Mouse (Mus musculus) stomach, postnatal 0 days (tissue): ENCODE data around the gene Bpifb1.

ENCODE experiments used
- CTCF ChIP-seq: IDR thresholded peaks from 2 replicates; pipeline ENCODE4 v1.5.1; 2016; ENCODE audit warnings: antibody characterized with exemption, low read depth, mild to moderate bottlenecking, moderate library complexity
- EP300 ChIP-seq: optimal IDR thresholded peaks from 2 replicates; pipeline ENCODE3; 2016; ENCODE audit warnings: antibody characterized with exemption

DNA sequence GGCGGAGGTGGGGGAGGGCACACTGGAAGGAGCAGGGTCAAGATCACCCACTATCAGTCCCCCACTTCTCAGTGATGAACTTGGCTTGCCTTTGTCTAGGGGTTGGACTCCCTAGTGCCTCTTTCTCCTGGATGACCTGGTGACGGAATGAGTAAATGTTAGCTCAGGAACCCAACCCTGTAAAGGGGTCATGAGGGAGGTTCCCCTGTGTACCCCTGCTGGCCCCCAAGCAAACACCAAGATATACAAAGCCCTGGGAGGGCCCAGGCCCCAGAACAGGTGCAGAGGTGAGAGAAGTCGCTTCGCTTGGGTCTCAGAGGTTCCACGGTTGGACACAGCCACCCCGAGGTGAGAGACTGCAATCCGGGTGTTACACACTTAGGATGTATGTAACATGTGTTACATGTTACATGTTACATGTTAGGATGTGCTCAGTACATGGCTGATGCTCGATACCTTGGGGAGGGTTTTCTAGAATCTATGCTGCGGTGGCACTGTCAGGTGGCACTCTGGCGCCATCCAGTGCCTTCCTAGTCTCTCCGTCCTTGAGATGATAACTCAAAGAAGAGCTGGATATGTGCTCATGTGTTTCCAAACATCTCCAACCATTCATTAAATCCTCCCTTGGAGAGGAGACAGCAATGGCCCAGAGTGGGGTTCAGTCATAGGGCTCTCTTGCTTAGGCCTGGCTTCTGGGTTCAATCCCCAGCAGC, at the start of gene Bpifb1:
- TF ChIP-seq CTCF (peak; percentile 61), EP300 (no peak)
